Mouse (Mus musculus) forebrain, postnatal 0 days (tissue): ENCODE measurements at regions not wholly inside any gene's neighbourhood (a gene's known extent, or its start where the extent isn't known, plus 50 kb on each side); places are given as distances from the start of the nearest gene placed in this dataset.

Source experiments
- ATAC-seq: fragments of 200-750 bp; cut with Nextera tagmentation; 2 replicates; pipeline ENCODE4 v1.8.0; 2017; ENCODE audit warnings: mild to moderate bottlenecking, moderate library complexity
- DNase-seq: peaks from one replicate; pipeline ENCODE4 v3.0.0-alpha.2; 2015
- H3K27ac ChIP-seq: fragments of 300-500 bp; sonication (generic); 2 replicates; pipeline ENCODE4 v1.5.1; 2014; ENCODE audit warnings: low read depth, mild to moderate bottlenecking, antibody characterized with exemption, low read length, moderate library complexity, mixed read lengths
- H3K27me3 ChIP-seq: fragments of 300-500 bp; sonication (generic); 2 replicates; pipeline ENCODE4 v1.6.1; 2014; ENCODE audit warnings: mild to moderate bottlenecking, low read length, mixed read lengths; ENCODE audit not compliant: insufficient read depth
- H3K36me3 ChIP-seq: fragments of 300-500 bp; sonication (generic); 2 replicates; pipeline ENCODE4 v1.6.1; 2014; ENCODE audit warnings: mild to moderate bottlenecking, moderate library complexity; ENCODE audit not compliant: insufficient read depth
- H3K4me1 ChIP-seq: fragments of 300-500 bp; sonication (generic); 2 replicates; pipeline ENCODE4 v1.6.1; 2014; ENCODE audit warnings: antibody characterized with exemption; ENCODE audit not compliant: insufficient read depth
- H3K4me2 ChIP-seq: fragments of 300-500 bp; sonication (generic); 2 replicates; pipeline ENCODE4 v1.6.1; 2014; ENCODE audit warnings: low read depth, mild to moderate bottlenecking, moderate library complexity
- H3K4me3 ChIP-seq: fragments of 300-500 bp; sonication (generic); 2 replicates; pipeline ENCODE4 v1.5.1; 2014; ENCODE audit warnings: low read depth, low read length, mixed read lengths
- H3K9ac ChIP-seq: fragments of 300-500 bp; sonication (generic); 2 replicates; pipeline ENCODE4 v1.6.1; 2014; ENCODE audit warnings: mild to moderate bottlenecking
- H3K9me3 ChIP-seq: fragments of 300-500 bp; sonication (generic); 2 replicates; pipeline ENCODE4 v1.6.1; 2016; ENCODE audit warnings: low read length
- CTCF ChIP-seq: sonication (generic); IDR thresholded peaks from 2 replicates; pipeline ENCODE4 v1.5.1; 2016; ENCODE audit warnings: antibody characterized with exemption, control low read depth, low read depth
- WGBS: fragments of 180-500 bp; shearing (Covaris S2); extraction: QIAGEN DNeasy Blood & Tissue Kit; methylation state at CpG from one replicate; pipeline ENCODE4 v1.1.7; 2014; 5-methylcytosine and 5-hydroxymethylcytosine counted together

GRCm38 (mm10) chr10:107994836-107995585, 83.1 kb upstream of the Otogl start:
- no peaks in the 10 kb centered on the region for H3K9me3 ChIP-seq
- no peak for TF ChIP-seq CTCF
- no peaks in the 10 kb centered on the region for H3K36me3 ChIP-seq
- H3K4me3 ChIP-seq = no peak overlapping the region
- no peak for ATAC-seq
- H3K9ac ChIP-seq = no peak overlapping the region
- no peak overlapping the region for H3K27ac ChIP-seq
- no peaks in the 10 kb centered on the region for H3K4me1 ChIP-seq
- H3K4me2 ChIP-seq = no peak overlapping the region
- 71% methylated on average over 2 of the region's 2 CpGs for WGBS
- peak; percentile 2 for DNase-seq
- H3K27me3 ChIP-seq = no peaks in the 10 kb centered on the region

GRCm38 (mm10) chr10:107992621-107993020, 80.7 kb upstream of the Otogl start:
- no peaks in the 10 kb centered on the region for H3K36me3 ChIP-seq
- no peak overlapping the region for H3K9ac ChIP-seq
- no peak overlapping the region for H3K27ac ChIP-seq
- WGBS = 77% methylated on average over 3 of the region's 3 CpGs
- H3K4me2 ChIP-seq = no peak overlapping the region
- TF ChIP-seq CTCF = no peak
- DNase-seq = no peak
- H3K4me1 ChIP-seq = no peaks in the 10 kb centered on the region
- H3K27me3 ChIP-seq = no peaks in the 10 kb centered on the region
- ATAC-seq = no peak
- H3K9me3 ChIP-seq = no peaks in the 10 kb centered on the region
- no peak overlapping the region for H3K4me3 ChIP-seq

- TF ChIP-seq CTCF = no peak
These were observed 78.6 kb upstream of the Otogl start for GRCm38 (mm10) chr10:107990557-107990956.

GRCm38 (mm10) chr10:107989913-107990312, 78.0 kb upstream of the Otogl start:
- H3K9ac ChIP-seq = no peak overlapping the region
- WGBS = 93% methylated on average over 2 of the region's 2 CpGs
- ATAC-seq = no peak
- TF ChIP-seq CTCF = no peak
- H3K27me3 ChIP-seq = no peaks in the 10 kb centered on the region
- no peak overlapping the region for H3K4me3 ChIP-seq
- H3K9me3 ChIP-seq = no peaks in the 10 kb centered on the region
- H3K4me2 ChIP-seq = no peak overlapping the region
- H3K27ac ChIP-seq = no peak overlapping the region
- no peaks in the 10 kb centered on the region for H3K4me1 ChIP-seq
- DNase-seq = no peak
- no peaks in the 10 kb centered on the region for H3K36me3 ChIP-seq

More at GRCm38 (mm10) chr10:107990557-107990956, 78.6 kb upstream of the Otogl start:
- DNase-seq (no peak), ATAC-seq (no peak)
- Histone ChIP-seq H3K36me3 (no peaks in the 10 kb centered on the region), H3K4me1 (no peaks in the 10 kb centered on the region), H3K4me2 (no peak overlapping the region), H3K9ac (no peak overlapping the region), H3K4me3 (no peak overlapping the region), H3K9me3 (no peaks in the 10 kb centered on the region), H3K27me3 (no peaks in the 10 kb centered on the region), H3K27ac (no peak overlapping the region)
- WGBS = 89% methylated on average over 3 of the region's 3 CpGs

- WGBS = 26% methylated on average over 5 of the region's 5 CpGs
- Histone ChIP-seq H3K4me1 (no peaks in the 10 kb centered on the region), H3K9ac (no peak overlapping the region), H3K27me3 (no peaks in the 10 kb centered on the region), H3K4me2 (no peak overlapping the region), H3K4me3 (no peak overlapping the region), H3K9me3 (no peaks in the 10 kb centered on the region), H3K36me3 (no peaks in the 10 kb centered on the region), H3K27ac (no peak overlapping the region)
- ATAC-seq (no peak), DNase-seq (no peak)
- TF ChIP-seq CTCF = no peak
These were observed 70.7 kb upstream of the Otogl start for GRCm38 (mm10) chr10:107982632-107983031.

- no peak for ATAC-seq
- Histone ChIP-seq H3K27me3 (no peaks in the 10 kb centered on the region), H3K4me2 (no peak overlapping the region), H3K36me3 (no peaks in the 10 kb centered on the region), H3K9me3 (no peaks in the 10 kb centered on the region), H3K9ac (no peak overlapping the region), H3K4me3 (no peak overlapping the region), H3K27ac (no peak overlapping the region), H3K4me1 (no peaks in the 10 kb centered on the region)
- DNase-seq = no peak
- WGBS = 96% methylated on average over 1 of the region's 1 CpGs
- TF ChIP-seq CTCF = no peak
These were observed 70.1 kb upstream of the Otogl start for GRCm38 (mm10) chr10:107982082-107982481.

GRCm38 (mm10) chr10:107976392-107976965, 64.5 kb upstream of the Otogl start:
- DNase-seq (no peak), ATAC-seq (no peak)
- Histone ChIP-seq H3K9me3 (no peaks in the 10 kb centered on the region), H3K36me3 (no peaks in the 10 kb centered on the region), H3K4me3 (no peak overlapping the region), H3K27me3 (no peaks in the 10 kb centered on the region), H3K27ac (no peak overlapping the region), H3K9ac (no peak overlapping the region), H3K4me2 (no peak overlapping the region), H3K4me1 (no peaks in the 10 kb centered on the region)
- 96% methylated on average over 3 of the region's 3 CpGs for WGBS
- no peak for TF ChIP-seq CTCF
